ENCODE assay signal across 18 mouse cellular contexts in the genomic region with DNA sequence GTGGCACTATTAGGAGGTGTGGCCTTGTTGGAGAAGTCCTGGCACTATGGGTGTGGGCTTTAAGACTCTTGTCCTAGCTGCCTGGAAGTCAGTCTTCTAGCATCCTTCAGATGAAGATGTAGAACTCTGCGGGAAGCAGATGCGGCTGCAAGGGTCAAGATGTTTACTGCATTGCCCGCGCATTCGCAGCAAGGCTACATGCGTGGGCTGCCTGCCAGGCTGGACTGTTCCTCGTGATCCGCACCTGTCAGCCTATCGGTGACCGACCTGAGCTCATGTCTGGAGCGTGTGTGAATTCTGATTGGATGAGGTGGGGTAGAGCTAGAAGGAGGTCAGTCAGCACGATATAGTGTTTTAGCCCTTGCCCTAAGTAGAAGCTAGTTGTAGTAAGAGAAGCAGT. TPM values are rescaled to one million over a fixed set of nuclear protein-coding genes. Genes with fewer than 3 reads are reported as not detected.
DNase-seq lines count a peak whose midpoint lies in the region; ATAC-seq and TF ChIP-seq lines count a peak whose summit lies in the region.
"Had no signal": no experiment of that assay in that cellular context is flagged by ENCODE, and none has a peak within 500 bp of the region (broad histone marks: within the 10 kb centered on the region; RNA-seq: fewer than 3 reads in every experiment).

No protein-coding gene starts in this region.

- no peak for TF ChIP-seq CTCF in E14TG2a.4 (conservative IDR thresholded peaks at IDR 0.05; ENCODE audit: low read length)

- DNase-seq in forebrain, embryonic 11.5 days (ENCODE audit: low spot score) = no peak
- no peak for DNase-seq in forebrain, embryonic 10.5 days (ENCODE audit: extremely low spot score, low spot score)
- DNase-seq in hindbrain, embryonic 14.5 days (ENCODE audit: low spot score) = no peak
- DNase-seq in ZHBTc4 (ENCODE audit: low read depth, low spot score) = peak; percentile 82
- DNase-seq in spleen, postnatal 4 days (ENCODE audit: low spot score in 2 of 2) = no peak
- DNase-seq: adrenal gland, postnatal 10 days; cerebellum, adult 11 months; cerebellum, adult 9-10 months; cerebellum, postnatal 25 days; gastrocnemius, postnatal 14 days; kidney, adult 8-10 months had no signal

- no peak overlapping the region for H3K4me2 ChIP-seq in forebrain, embryonic 11.5 days (ENCODE audit: low read depth, low read length, severe bottlenecking)
- H3K4me2 ChIP-seq in hindbrain, embryonic 13.5 days = no peak overlapping the region
- no peak overlapping the region for H3K4me2 ChIP-seq in hindbrain, embryonic 14.5 days (replicated peaks)
- H3K4me2 ChIP-seq: embryonic facial prominence, embryonic 13.5 days; heart, embryonic 12.5 days had no signal

- no peak overlapping the region for H3K9ac ChIP-seq in forebrain, embryonic 11.5 days (ENCODE audit: low read length)
- H3K9ac ChIP-seq in hindbrain, embryonic 13.5 days = no peak overlapping the region
- H3K9ac ChIP-seq in hindbrain, embryonic 14.5 days = no peak overlapping the region
- H3K9ac ChIP-seq: embryonic facial prominence, embryonic 13.5 days; heart, embryonic 12.5 days had no signal

- H3K27ac ChIP-seq in forebrain, embryonic 11.5 days (ENCODE audit: low read depth, low read length) = peak overlapping the region; percentile 1; the same call in 1 of the 2 replicates
- no peak overlapping the region for H3K27ac ChIP-seq in forebrain, embryonic 10.5 days
- peak overlapping the region; percentile 60; the same call in 1 of the 2 replicates for H3K27ac ChIP-seq in hindbrain, embryonic 13.5 days
- H3K27ac ChIP-seq in hindbrain, embryonic 14.5 days = no peak overlapping the region
- H3K27ac ChIP-seq: embryonic facial prominence, embryonic 13.5 days had no signal

- H3K27me3 ChIP-seq in forebrain, embryonic 11.5 days (ENCODE audit: control insufficient read depth, insufficient read depth, low read length) = no peaks in the 10 kb centered on the region
- no peaks in the 10 kb centered on the region for H3K27me3 ChIP-seq in forebrain, embryonic 10.5 days (ENCODE audit: poor library complexity, severe bottlenecking)
- H3K27me3 ChIP-seq in hindbrain, embryonic 13.5 days = no peaks in the 10 kb centered on the region
- H3K27me3 ChIP-seq in hindbrain, embryonic 14.5 days (ENCODE audit: control insufficient read depth, insufficient read depth, low read length) = no peaks in the 10 kb centered on the region
- no peaks in the 10 kb centered on the region for H3K27me3 ChIP-seq in E14TG2a.4 (ENCODE audit: insufficient read depth, low read length)
- H3K27me3 ChIP-seq: embryonic facial prominence, embryonic 13.5 days; heart, embryonic 12.5 days had no signal

- ATAC-seq in forebrain, embryonic 11.5 days (replicated peaks; ENCODE audit: low FRiP score) = no peak
- ATAC-seq in hindbrain, embryonic 13.5 days (ENCODE audit: low FRiP score) = no peak
- ATAC-seq in hindbrain, embryonic 14.5 days (ENCODE audit: low FRiP score) = no peak
- no peak for ATAC-seq in granulocyte monocyte progenitor cell, adult 5-6 weeks (replicated peaks; ENCODE audit: poor library complexity, severe bottlenecking)
- ATAC-seq: inflammation-experienced regulatory T-cells, adult 6 months; intestine, postnatal 0 days had no signal

- no peak overlapping the region for H3K4me3 ChIP-seq in forebrain, embryonic 11.5 days (ENCODE audit: low read depth, low read length)
- no peak overlapping the region for H3K4me3 ChIP-seq in forebrain, embryonic 10.5 days
- no peak overlapping the region for H3K4me3 ChIP-seq in hindbrain, embryonic 13.5 days
- no peak overlapping the region for H3K4me3 ChIP-seq in hindbrain, embryonic 14.5 days (replicated peaks; ENCODE audit: low read length)
- peak overlapping the region; percentile 23 for H3K4me3 ChIP-seq in E14TG2a.4 (replicated peaks; ENCODE audit: low read length)
- H3K4me3 ChIP-seq: embryonic facial prominence, embryonic 13.5 days; heart, embryonic 12.5 days had no signal

- WGBS in forebrain, embryonic 11.5 days = 97% methylated on average over 12 of the region's 12 CpGs
- WGBS in forebrain, embryonic 10.5 days = 95% methylated on average over 12 of the region's 12 CpGs
- whole genome bisulfite sequencing in hindbrain, embryonic 13.5 days = 96% methylated on average over 12 of the region's 12 CpGs
- 94% methylated on average over 12 of the region's 12 CpGs for WGBS in hindbrain, embryonic 14.5 days

- no peaks in the 10 kb centered on the region for H3K9me3 ChIP-seq in forebrain, embryonic 11.5 days (ENCODE audit: control insufficient read depth, low read length)
- 0 out of 2 replicates have a peak, but pooled peaks cover 2% of the 10 kb centered on the region for H3K9me3 ChIP-seq in forebrain, embryonic 10.5 days
- no peaks in the 10 kb centered on the region for H3K9me3 ChIP-seq in hindbrain, embryonic 13.5 days
- no peaks in the 10 kb centered on the region for H3K9me3 ChIP-seq in hindbrain, embryonic 14.5 days (ENCODE audit: control insufficient read depth, low read length)
- H3K9me3 ChIP-seq in E14TG2a.4 (ENCODE audit: low read length) = no peaks in the 10 kb centered on the region
- H3K9me3 ChIP-seq: embryonic facial prominence, embryonic 13.5 days; heart, embryonic 12.5 days had no signal

- H3K4me1 ChIP-seq in forebrain, embryonic 11.5 days (replicated peaks; ENCODE audit: control insufficient read depth, insufficient read depth, low read length) = no peaks in the 10 kb centered on the region; the same call in 1 of the 2 replicates
- H3K4me1 ChIP-seq in forebrain, embryonic 10.5 days = peaks cover 19% of the 10 kb centered on the region
- peaks cover 46% of the 10 kb centered on the region for H3K4me1 ChIP-seq in hindbrain, embryonic 13.5 days (replicated peaks)
- peaks cover 4% of the 10 kb centered on the region; the same call in 1 of the 2 replicates for H3K4me1 ChIP-seq in hindbrain, embryonic 14.5 days (replicated peaks; ENCODE audit: control insufficient read depth, insufficient read depth, low read length)
- peaks cover 84% of the 10 kb centered on the region for H3K4me1 ChIP-seq in E14TG2a.4 (replicated peaks; ENCODE audit: low read depth, low read length)

- no peaks in the 10 kb centered on the region for H3K36me3 ChIP-seq in forebrain, embryonic 11.5 days (ENCODE audit: control insufficient read depth, insufficient read depth, low read length)
- H3K36me3 ChIP-seq in forebrain, embryonic 10.5 days (replicated peaks) = peaks cover 62% of the 10 kb centered on the region
- H3K36me3 ChIP-seq in hindbrain, embryonic 13.5 days = peaks cover 30% of the 10 kb centered on the region
- H3K36me3 ChIP-seq in hindbrain, embryonic 14.5 days (replicated peaks; ENCODE audit: control insufficient read depth, insufficient read depth) = peaks cover 33% of the 10 kb centered on the region
- H3K36me3 ChIP-seq in E14TG2a.4 (ENCODE audit: insufficient read depth, low read length) = peaks cover 75% of the 10 kb centered on the region

RNA-seq across cellular contexts. Expression of gene Selplg, which starts 31.6 kb away (rescaled TPM):
- 0.67 and 1.4 TPM in 2 replicates for polyA plus RNA-seq in forebrain, embryonic 11.5 days (2014; fragmentation: Nextera tagmentation; extraction: Ambion mirVana)
- 0.74 and 0.82 TPM in 2 replicates for polyA plus RNA-seq in forebrain, embryonic 10.5 days (2016; fragmentation: Nextera tagmentation; extraction: Ambion mirVana)
- 1.7 and 1.9 TPM in 2 replicates for polyA plus RNA-seq in hindbrain, embryonic 13.5 days (2015; fragmentation: Nextera tagmentation; extraction: Ambion mirVana)
- 1.6 and 2.4 TPM in 2 replicates for polyA plus RNA-seq in hindbrain, embryonic 14.5 days (2014; fragmentation: Nextera tagmentation; extraction: Ambion mirVana)
- total RNA-seq in granulocyte monocyte progenitor cell, adult 5-6 weeks (2014; fragmentation: Nextera tagmentation) = 288 and 331 TPM in 2 replicates
- 99.4 and 109 TPM in 2 replicates for total RNA-seq in granulocyte monocyte progenitor cell, adult 5-6 weeks (2017)

RNA-seq across cellular contexts. Expression of gene Coro1c, which starts 44.6 kb away (rescaled TPM):
- 231 and 246 TPM in 2 replicates for polyA plus RNA-seq in forebrain, embryonic 11.5 days (2014; fragmentation: Nextera tagmentation; extraction: Ambion mirVana)
- 209 and 210 TPM in 2 replicates for polyA plus RNA-seq in forebrain, embryonic 10.5 days (2016; fragmentation: Nextera tagmentation; extraction: Ambion mirVana)
- 176 and 190 TPM in 2 replicates for polyA plus RNA-seq in hindbrain, embryonic 13.5 days (2015; fragmentation: Nextera tagmentation; extraction: Ambion mirVana)
- 172 and 177 TPM in 2 replicates for polyA plus RNA-seq in hindbrain, embryonic 14.5 days (2014; fragmentation: Nextera tagmentation; extraction: Ambion mirVana)
- 55.8 and 64.9 TPM in 2 replicates for total RNA-seq in granulocyte monocyte progenitor cell, adult 5-6 weeks (2014; fragmentation: Nextera tagmentation)
- 80.5 and 102 TPM in 2 replicates for total RNA-seq in granulocyte monocyte progenitor cell, adult 5-6 weeks (2017)

Comparison
In these comparisons a context has a peak if more than half of its experiments do, and no peak if none do; other contexts are left out.
1. H3K27ac ChIP-seq: peak in forebrain, embryonic 11.5 days (single experiment) and hindbrain, embryonic 13.5 days (single experiment); none in forebrain, embryonic 10.5 days (single experiment) and hindbrain, embryonic 14.5 days (single experiment).